Mouse (Mus musculus): ENCODE results near the gene Ddx54. TPM values are rescaled to one million over a fixed set of nuclear protein-coding genes. Genes with fewer than 3 reads are reported as not detected.

The Ddx54 gene
- total RNA-seq, 2 experiments from 2014 or later, result 36.9 to 43.1 TPM

GRCm38 (mm10) chr5:120628624-120629023 is 16.1 kb downstream of the Ddx54 start:
- intact Hi-C loops (cut with DNase I), result loop anchor here (5.0 to 10.0 kb wide), 2 partner anchors 34 to 116 kb away; partner anchors contain the start of gene Oas2
- no peak for DNase-seq (ENCODE audit: low spot score in 2 of 2)

- DNase-seq (ENCODE audit: low spot score in 2 of 2), result no peak
- intact Hi-C loops (cut with DNase I), result no loop called here
Measured at GRCm38 (mm10) chr5:120631128-120631527, 18.6 kb downstream of the Ddx54 start.

- no peak for DNase-seq (ENCODE audit: low spot score in 2 of 2)
- intact Hi-C loops (cut with DNase I), result no loop called here
Measured at GRCm38 (mm10) chr5:120631892-120632291, 19.4 kb downstream of the Ddx54 start.

DNA sequence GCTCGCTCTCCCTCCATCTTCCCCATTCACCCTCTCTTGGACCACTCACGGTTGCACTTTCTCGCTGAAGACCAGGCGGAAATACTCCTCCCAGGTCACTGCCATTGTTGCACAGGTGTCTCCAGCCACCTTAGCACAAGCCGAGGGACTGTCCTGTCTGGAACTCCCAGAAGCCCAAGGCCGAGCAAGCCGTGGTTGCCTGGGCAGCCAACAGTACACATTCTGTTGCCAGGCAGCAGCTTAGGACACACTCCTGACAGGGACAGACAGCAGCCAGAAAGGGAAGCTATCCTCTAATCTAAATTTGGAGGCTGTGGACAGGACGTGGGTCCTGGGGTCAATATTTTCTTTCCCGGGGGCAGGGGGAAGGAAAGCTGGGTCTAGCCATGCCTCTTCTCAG is 21.6 kb downstream of the Ddx54 start, which contains the start of gene Cfap73:
TSS of gene Cfap73 (minus strand) at position 105 of the 400 bp plus-strand sequence.
- intact Hi-C loops (cut with DNase I), result no loop called here

DNA sequence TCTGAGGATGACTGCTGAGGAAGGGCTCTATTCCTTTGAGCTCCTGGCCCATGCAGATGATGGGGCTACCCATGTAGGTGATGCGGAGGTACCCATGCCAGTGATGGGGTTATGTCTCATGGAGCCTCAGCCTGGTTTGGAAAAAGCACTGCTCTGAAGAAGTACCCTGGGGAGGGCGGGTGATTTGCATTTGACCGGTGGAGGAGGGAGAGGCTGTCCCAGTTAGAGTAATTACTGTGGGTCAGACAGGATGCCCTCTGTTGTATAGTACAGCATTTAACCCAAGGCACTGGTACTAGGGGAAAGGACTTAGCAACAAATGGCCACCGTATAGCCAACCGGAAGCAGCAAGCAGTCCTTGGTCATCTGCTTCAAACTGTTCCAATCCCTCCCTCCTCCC is 22.3 kb downstream of the Ddx54 start:
- intact Hi-C loops (cut with DNase I), result no loop called here
- DNase-seq (ENCODE audit: low spot score in 2 of 2), result no peak

More for the DNA sequence above, 21.6 kb downstream of the Ddx54 start, which contains the start of gene Cfap73:
- DNase-seq (ENCODE audit: low spot score in 2 of 2), result no peak

DNA sequence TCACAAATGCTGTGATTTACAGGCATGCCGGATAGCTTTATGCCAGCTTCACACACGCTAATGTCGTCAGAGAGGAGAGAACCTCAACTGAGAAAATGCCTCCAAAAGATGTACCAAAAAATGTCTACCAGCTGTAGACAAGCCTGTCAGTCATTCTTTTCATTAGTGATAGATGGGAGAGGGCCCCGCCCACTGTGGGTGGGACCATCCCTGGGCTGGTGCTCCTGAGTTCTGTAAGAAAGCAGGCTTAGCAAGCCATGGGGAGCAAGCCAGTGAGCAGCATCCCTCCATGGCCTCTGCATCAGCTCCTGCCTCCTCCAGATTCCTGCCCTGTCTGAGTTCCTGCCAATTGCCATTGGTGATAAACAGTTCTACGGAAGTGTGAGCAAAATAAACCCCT is 23.1 kb downstream of the Ddx54 start:
- DNase-seq (ENCODE audit: low spot score in 2 of 2), result no peak
- intact Hi-C loops (cut with DNase I), result no loop called here

DNA sequence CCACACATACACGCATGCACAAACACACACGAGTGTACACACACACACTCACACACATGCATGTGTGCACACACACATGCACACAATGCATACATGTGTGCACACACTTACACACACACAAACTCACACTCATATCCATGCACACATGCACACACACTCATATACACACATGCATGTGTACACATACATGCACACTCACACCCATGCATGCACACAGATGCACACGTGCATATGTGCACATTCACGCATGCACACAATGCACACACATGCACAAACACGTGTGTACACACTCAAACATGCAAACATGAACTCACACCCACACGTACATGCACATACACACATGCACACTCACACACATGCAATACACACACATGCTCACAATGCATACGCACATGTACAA is 27.6 kb downstream of the Ddx54 start:
- intact Hi-C loops (cut with DNase I), result no loop called here
- DNase-seq (ENCODE audit: low spot score in 2 of 2), result no peak

DNA sequence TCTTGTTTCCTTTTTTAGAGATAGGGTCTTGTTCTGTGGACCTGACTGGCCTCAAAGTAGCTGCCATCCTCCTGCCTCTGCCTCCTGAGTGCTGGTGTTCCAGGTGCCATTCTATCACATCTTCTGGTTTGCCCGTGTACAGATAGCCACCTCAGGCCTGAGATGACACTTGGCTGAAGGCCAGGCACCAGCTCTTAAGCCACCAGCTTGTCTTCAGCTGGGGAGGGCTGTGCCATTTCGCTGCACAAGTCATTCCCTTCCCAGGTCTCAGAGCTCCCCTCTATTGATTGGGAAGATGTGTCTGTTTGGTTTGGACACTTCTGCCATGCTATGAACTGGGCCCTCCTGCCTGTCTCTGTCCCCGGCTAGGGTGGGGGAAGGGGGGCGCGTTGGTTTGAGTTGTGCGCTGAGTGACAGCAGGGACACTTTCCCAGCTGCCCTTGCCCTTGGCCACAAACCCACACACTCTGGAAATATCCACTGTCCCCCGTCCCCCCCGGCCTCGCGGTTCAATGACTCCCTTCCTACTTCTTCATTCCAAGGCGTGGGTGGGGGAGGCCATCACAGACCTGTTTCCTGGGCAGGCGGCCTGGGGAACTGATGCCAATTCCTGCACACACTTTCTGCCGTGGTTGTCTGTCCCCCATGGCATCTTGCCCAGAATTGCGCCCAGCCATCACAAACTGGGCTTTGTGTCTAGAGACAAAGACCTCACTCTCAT is 31.0 kb downstream of the Ddx54 start:
- no peak for DNase-seq (ENCODE audit: low spot score in 2 of 2)
- intact Hi-C loops (cut with DNase I), result no loop called here

DNA sequence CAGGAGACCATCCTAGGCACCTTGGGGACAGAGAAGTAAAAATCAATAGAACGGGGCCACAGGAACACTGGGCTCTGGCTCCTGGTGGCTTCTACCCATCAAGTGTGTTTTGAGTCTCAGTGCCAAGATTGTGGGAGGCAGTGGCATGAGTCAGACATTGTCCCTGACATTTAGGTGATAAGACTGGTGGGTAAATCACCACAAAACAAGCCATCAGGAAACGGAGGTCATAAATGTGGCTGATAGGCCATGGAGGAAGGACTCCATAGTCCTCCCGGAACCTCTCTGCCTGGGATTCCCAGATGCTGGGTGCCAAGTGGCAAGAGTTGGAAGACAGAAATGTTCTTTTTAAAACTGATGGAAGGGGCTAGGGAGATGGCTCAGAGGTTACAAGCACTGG is 31.7 kb downstream of the Ddx54 start:
- DNase-seq (ENCODE audit: low spot score in 2 of 2), result no peak
- intact Hi-C loops (cut with DNase I), result no loop called here

DNA sequence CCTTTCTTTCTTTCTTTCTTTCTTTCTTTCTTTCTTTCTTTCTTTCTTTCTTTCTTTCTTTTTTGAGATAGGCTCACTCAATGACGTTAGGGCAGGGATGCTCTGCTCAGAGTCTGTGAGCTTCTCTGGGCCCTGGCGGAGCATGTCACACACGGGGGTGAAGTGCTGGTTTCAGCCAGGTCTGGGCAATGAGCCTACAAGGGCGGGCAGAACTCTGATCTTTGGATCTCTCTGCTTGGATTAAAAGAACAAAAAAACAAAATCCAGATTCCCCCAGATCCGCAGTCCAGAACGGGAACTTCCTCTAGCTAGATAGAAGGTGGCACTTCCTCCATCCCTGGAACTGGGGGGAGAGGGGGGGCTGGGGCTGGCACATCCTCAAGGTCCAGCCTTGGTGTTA is 33.3 kb downstream of the Ddx54 start:
- no peak for DNase-seq (ENCODE audit: low spot score in 2 of 2)
- intact Hi-C loops (cut with DNase I), result no loop called here

GRCm38 (mm10) chr5:120647361-120647760 is 34.8 kb downstream of the Ddx54 start:
- intact Hi-C loops (cut with DNase I), result no loop called here
- no peak for DNase-seq (ENCODE audit: low spot score in 2 of 2)

DNA sequence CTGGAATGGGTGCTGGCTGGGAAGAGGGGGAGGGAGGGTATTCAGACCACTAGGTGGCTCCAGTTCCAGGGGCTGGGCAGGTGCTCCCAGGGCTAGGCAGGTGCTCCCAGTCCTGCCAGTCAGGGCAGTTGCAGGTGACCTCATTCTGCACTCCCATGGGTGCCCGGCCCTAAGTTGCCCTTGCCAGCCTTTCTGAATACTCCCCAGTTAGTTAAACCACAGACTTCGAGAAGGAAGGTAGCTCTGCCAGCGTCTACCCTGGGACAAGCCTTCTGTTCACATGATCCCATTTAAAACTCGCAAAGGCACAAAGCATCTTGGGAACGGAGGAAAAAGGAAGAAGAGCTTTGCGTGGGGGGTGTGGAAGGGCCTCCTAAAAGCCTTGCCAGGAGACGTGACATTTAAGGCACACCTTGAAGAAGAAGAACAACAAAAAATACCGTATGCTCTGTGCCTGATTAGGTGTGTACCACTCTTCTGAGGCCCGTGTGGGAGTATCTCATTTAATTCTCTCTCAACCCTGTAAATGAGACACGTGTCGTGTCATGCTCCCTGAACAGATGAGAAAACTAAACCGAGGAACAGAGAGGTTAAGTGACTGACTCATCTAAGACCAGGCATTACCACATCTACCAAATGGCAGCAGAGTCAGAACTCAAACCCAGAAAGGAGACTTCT is 35.4 kb downstream of the Ddx54 start:
- peak; percentile 52 to 56 for DNase-seq (ENCODE audit: low spot score in 2 of 2)
- intact Hi-C loops (cut with DNase I), result loop anchor here (2.0 kb wide), 2 partner anchors 25 to 27 kb away; no protein-coding TSS in a partner anchor

DNA sequence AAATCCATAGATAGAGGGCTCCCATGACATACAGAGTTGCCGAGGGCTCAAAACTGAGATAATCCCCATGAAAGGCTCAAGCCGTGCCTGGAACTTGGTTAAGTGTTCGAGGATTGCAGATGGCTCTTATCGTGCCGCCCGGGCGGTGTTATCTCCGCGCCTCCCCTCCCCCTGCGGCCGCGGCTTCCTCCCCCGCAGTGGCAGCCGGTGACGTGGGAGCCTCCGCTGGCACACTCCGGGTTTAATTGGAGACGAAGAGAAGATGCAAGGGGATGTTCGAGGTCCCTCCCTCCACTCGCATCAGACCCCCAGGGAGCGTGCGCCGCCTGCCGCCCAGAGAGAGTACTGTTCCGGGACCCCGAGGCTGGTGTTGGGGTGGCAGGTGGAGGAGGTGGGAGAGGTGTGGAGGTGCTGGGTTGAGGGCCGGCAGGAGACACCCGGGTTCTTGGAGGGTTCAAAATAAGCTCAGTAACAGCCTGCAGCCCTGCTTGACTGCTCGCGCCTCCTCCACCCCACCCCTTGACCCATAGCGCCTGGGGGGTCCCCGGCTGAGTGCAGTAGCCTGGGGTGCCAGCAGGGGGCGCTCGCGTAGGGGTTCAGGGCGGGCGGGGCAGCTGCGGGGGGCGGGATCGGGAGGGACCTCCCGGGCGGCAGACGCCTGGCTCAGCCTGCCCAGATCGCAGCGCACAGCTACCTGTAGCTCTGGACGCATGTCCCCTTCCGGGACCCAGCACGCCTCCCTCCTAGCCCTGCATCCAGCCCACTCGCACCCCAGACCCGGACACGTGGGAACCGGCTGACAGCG is 36.2 kb downstream of the Ddx54 start, which contains the start of gene Rasal1:
TSS of gene Rasal1 (plus strand) at position 244 of the 805 bp plus-strand sequence.
- intact Hi-C loops (cut with DNase I), result loop anchor here (2.0 kb wide), 2 partner anchors 24 to 28 kb away; no protein-coding TSS in a partner anchor
- DNase-seq (ENCODE audit: low spot score in 2 of 2), result peak; percentile 84 to 87

DNA sequence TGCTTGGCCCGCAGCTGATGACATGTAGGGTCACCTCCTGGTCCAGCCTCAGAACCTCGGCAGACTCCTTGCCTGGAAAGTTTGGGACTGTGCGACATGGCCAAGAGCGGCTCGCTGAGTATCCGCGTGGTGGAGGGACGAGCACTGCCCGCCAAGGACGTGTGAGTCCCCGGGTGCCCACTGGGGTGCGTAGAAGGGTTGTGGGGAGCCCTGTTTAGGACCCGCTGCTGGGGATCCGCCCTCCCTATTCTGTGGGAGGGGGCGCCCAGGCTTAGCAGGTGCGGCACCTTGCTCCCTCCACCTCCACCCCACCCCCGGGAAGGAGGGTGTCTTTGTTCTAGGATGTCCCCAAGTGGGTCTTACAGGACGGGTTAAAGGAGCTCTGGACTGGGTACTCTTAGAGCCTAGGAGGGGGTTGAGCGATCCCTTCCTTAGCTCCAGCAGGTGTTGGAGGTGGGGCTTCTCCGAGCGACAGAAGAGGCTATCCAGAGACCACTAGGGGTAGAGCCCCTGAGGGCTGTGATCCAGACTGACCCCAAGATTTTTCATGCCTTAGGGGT is 36.9 kb downstream of the Ddx54 start:
- peak in 1 of 2 experiments; percentile 54 for DNase-seq (ENCODE audit: low spot score in 2 of 2)
- intact Hi-C loops (cut with DNase I), result loop anchor here (2.0 kb wide), 2 partner anchors 23 to 29 kb away; no protein-coding TSS in a partner anchor

DNA sequence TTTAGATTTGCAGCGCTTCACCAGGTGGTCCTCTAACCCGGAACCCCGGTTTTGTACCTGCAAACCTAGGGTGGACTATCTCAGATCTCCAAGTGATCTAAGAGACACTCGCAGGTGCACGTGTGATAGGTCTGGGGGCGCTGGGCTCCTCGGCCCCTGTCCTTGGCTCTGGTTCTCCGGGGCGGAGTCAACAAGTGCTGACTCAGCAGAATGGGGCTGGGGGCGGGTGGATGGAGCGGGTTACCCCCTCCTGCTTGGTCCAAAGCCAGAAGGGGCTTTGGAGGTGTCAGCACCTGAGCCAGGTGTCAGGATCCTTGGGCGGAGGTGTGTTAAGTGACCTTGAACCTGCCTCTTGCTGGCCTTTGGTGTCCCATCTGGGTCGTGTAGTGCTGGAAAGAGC is 37.4 kb downstream of the Ddx54 start:
- intact Hi-C loops (cut with DNase I), result loop anchor here (2.0 kb wide), 2 partner anchors 23 to 29 kb away; no protein-coding TSS in a partner anchor
- DNase-seq (ENCODE audit: low spot score in 2 of 2), result no peak

- intact Hi-C loops (cut with DNase I), result no loop called here
Measured at GRCm38 (mm10) chr5:120651230-120651629, 38.7 kb downstream of the Ddx54 start.

GRCm38 (mm10) chr5:120652915-120653701 is 40.6 kb downstream of the Ddx54 start:
- DNase-seq (ENCODE audit: low spot score in 2 of 2), result peak in 1 of 2 experiments; percentile 52
- intact Hi-C loops (cut with DNase I), result no loop called here

More at GRCm38 (mm10) chr5:120651230-120651629, 38.7 kb downstream of the Ddx54 start:
- DNase-seq (ENCODE audit: low spot score in 2 of 2), result no peak

GRCm38 (mm10) chr5:120653873-120654272 is 41.3 kb downstream of the Ddx54 start:
- intact Hi-C loops (cut with DNase I), result no loop called here
- no peak for DNase-seq (ENCODE audit: low spot score in 2 of 2)

DNA sequence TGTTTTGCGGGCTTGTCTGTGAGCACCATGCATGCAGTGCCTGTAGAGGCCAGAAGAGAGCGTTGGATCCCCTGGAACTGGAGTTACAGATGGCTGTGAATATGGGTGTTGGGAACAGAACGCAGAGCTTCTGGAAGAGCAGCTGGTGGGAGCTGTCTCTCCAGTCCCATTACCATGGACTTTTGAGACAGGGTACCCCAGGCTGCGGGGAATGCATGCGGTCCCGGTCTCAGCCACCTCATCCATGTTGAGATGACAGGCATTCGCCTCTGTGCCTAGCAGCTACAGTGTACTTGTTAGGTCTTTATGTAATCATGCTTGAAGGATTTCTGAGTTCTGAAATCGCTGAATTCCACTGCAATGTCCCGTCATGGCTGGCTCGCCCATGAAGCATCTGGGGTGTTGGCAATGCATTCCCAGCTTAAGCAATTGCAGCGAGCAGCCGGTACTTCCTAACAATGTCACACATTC is 43.8 kb downstream of the Ddx54 start:
- intact Hi-C loops (cut with DNase I), result no loop called here

More for the DNA sequence above, 43.8 kb downstream of the Ddx54 start:
- DNase-seq (ENCODE audit: low spot score in 2 of 2), result peak; percentile 72 to 73
